Mouse (Mus musculus): Measurements from ENCODE around the gene Imp3. TPM values are rescaled to one million over a fixed set of nuclear protein-coding genes. Genes with fewer than 3 reads are reported as not detected.

Imp3 gene
- 89.4 and 95.0 TPM in 2 replicates for polyA plus RNA-seq (2015; fragmentation: Nextera tagmentation; extraction: Ambion mirVana)

GRCm38 (mm10) chr9:56937223-56938160, at the start of gene Imp3:
Gene Imp3 (plus strand): TSS chr9:56937475.
- Histone ChIP-seq H3K4me3 (replicated peaks) (peak within 1 kb of the TSS; percentile 86), H3K27ac (replicated peaks) (peak within 1 kb of the TSS; percentile 94), H3K9ac (peak within 1 kb of the TSS; percentile 79), H3K4me1 (peaks cover 9% of the 10 kb centered on the region), H3K36me3 (no peaks in the 10 kb centered on the region), H3K27me3 (no peaks in the 10 kb centered on the region), H3K9me3 (replicated peaks) (no peaks in the 10 kb centered on the region), H3K4me2 (replicated peaks) (peak within 1 kb of the TSS; percentile 75)
- peak; percentile 92 for ATAC-seq (ENCODE audit: insufficient number of reproducible peaks, low FRiP score, low TSS enrichment, low read depth)
- WGBS = under 1% methylated on average over 73 of the region's 73 CpGs

DNA sequence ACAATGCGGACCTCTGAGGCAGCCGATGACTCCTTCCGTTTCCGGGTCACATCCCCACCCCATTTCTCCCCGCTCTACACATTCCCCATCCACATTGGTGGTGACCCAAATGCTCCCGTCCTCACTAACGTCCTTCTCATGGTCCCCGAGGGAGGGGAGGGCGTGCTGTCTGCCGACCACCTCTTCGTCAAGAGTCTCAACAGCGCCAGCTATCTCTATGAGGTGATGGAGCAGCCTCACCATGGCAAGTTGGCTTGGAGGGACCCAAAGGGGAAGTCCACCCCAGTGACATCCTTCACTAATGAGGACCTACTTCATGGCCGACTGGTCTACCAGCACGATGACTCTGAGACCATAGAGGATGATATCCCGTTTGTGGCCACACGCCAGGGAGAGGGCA, 49.7 kb upstream of the Imp3 start:
- Histone ChIP-seq H3K27ac (replicated peaks) (no peak overlapping the region), H3K9ac (no peak overlapping the region), H3K4me1 (peaks cover 21% of the 10 kb centered on the region), H3K4me3 (replicated peaks) (no peak overlapping the region), H3K36me3 (peaks cover 43% of the 10 kb centered on the region), H3K9me3 (replicated peaks) (no peaks in the 10 kb centered on the region), H3K27me3 (no peaks in the 10 kb centered on the region), H3K4me2 (replicated peaks) (no peak overlapping the region)
- ATAC-seq (ENCODE audit: insufficient number of reproducible peaks, low FRiP score, low TSS enrichment, low read depth) = no peak
- WGBS = 91% methylated on average over 16 of the region's 16 CpGs

- ATAC-seq (ENCODE audit: insufficient number of reproducible peaks, low FRiP score, low TSS enrichment, low read depth) = peak; percentile 26; the same call in 1 of the 2 replicates
- WGBS = 13% methylated on average over 14 of the region's 14 CpGs
- no peak overlapping the region for H3K27ac ChIP-seq (replicated peaks)
- peak overlapping the region; percentile 21; the same call in 1 of the 2 replicates for H3K4me2 ChIP-seq (replicated peaks)
- no peak overlapping the region for H3K9ac ChIP-seq
- no peaks in the 10 kb centered on the region for H3K27me3 ChIP-seq
- peaks cover 57% of the 10 kb centered on the region for H3K36me3 ChIP-seq
- no peak overlapping the region for H3K4me3 ChIP-seq (replicated peaks)
- H3K9me3 ChIP-seq (replicated peaks) = no peaks in the 10 kb centered on the region
- peaks cover 19% of the 10 kb centered on the region for H3K4me1 ChIP-seq
Measured at GRCm38 (mm10) chr9:56889817-56890216, 47.5 kb upstream of the Imp3 start.

GRCm38 (mm10) chr9:56890522-56891250, 46.6 kb upstream of the Imp3 start:
- Histone ChIP-seq H3K9me3 (replicated peaks) (no peaks in the 10 kb centered on the region), H3K27me3 (no peaks in the 10 kb centered on the region), H3K9ac (no peak overlapping the region), H3K4me3 (replicated peaks) (no peak overlapping the region), H3K4me2 (replicated peaks) (no peak overlapping the region), H3K27ac (replicated peaks) (no peak overlapping the region), H3K4me1 (peaks cover 19% of the 10 kb centered on the region), H3K36me3 (peaks cover 54% of the 10 kb centered on the region)
- no peak for ATAC-seq (ENCODE audit: insufficient number of reproducible peaks, low FRiP score, low TSS enrichment, low read depth)
- 70% methylated on average over 11 of the region's 11 CpGs for WGBS

DNA sequence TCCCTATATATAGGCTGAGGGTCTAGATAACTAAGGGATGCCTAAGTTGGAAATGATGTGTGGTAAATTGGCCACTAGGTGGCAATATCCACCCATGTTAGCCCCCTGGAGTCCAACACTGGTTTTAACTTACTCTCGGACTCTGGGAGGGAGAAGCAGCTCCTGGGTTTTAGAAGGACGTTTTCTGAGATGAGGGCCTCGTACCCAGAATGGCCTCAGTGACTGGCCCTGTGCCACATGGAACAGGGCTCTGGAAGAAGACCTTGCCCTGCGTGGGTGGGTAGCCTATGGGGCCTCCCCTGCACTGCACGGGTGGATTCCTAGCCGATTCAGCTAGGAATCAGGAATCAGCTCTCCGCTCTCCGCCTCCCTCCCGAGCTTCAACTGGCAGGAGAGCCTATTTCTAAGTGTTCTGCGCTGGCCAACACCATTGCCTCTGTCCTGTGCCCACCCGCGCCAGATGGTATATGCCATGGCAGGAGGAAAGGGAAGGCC, 45.7 kb upstream of the Imp3 start:
- H3K9ac ChIP-seq = no peak overlapping the region
- H3K4me1 ChIP-seq = peaks cover 19% of the 10 kb centered on the region
- 0 out of 2 replicates have a peak overlapping the region, but pooled peaks have one; percentile 51 for H3K27ac ChIP-seq (replicated peaks)
- peak overlapping the region; percentile 42 for H3K4me2 ChIP-seq (replicated peaks)
- ATAC-seq (ENCODE audit: insufficient number of reproducible peaks, low FRiP score, low TSS enrichment, low read depth) = no peak; the same call in 1 of the 2 replicates
- no peaks in the 10 kb centered on the region for H3K9me3 ChIP-seq (replicated peaks)
- no peak overlapping the region for H3K4me3 ChIP-seq (replicated peaks)
- WGBS = 32% methylated on average over 12 of the region's 12 CpGs
- no peaks in the 10 kb centered on the region for H3K27me3 ChIP-seq
- H3K36me3 ChIP-seq = peaks cover 45% of the 10 kb centered on the region

DNA sequence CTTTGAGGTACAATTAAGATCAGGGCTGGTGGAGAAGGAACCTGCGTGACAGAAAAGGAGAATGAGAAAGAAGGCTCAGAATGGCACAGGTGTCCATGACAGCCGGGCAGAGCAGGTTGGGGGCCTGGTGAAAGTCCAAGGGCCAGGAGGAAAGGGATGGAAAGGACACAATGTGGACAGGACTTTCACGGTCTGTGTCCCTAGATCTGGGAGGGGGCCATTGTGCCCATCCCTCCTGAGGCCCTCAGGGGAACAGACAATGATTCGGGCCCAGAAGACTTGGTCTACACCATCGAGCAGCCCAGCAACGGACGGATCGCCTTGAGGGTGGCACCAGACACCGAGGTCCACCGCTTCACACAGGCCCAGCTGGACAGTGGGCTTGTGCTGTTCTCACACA, 45.2 kb upstream of the Imp3 start:
- Histone ChIP-seq H3K9me3 (replicated peaks) (no peaks in the 10 kb centered on the region), H3K4me3 (replicated peaks) (no peak overlapping the region), H3K4me2 (replicated peaks) (no peak overlapping the region), H3K36me3 (peaks cover 39% of the 10 kb centered on the region), H3K9ac (no peak overlapping the region), H3K4me1 (peaks cover 19% of the 10 kb centered on the region), H3K27me3 (no peaks in the 10 kb centered on the region), H3K27ac (replicated peaks) (0 out of 2 replicates have a peak overlapping the region, but pooled peaks have one; percentile 51)
- 81% methylated on average over 10 of the region's 10 CpGs for WGBS
- ATAC-seq (ENCODE audit: insufficient number of reproducible peaks, low FRiP score, low TSS enrichment, low read depth) = no peak

DNA sequence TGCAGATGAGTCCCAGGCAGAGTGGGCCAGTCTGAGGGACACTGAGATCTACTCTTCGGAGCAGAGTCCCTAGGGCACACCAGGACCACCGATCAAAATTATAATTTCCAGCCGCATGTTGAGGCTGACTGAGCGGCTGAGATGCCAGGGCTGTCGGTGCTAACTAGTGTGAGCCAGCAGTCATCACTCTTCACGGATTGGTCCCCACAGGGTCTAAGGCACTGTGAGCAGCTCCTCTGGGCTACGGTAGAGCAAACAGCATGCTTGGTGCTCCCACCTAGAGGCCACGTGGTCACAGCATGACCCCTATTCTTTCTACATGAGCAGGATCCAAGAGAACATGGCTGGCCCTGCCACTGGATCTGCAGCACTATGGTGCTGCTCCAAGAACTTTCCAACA, 44.0 kb upstream of the Imp3 start:
- no peak overlapping the region for H3K4me3 ChIP-seq (replicated peaks)
- WGBS = 67% methylated on average over 8 of the region's 8 CpGs
- H3K36me3 ChIP-seq = peaks cover 27% of the 10 kb centered on the region

DNA sequence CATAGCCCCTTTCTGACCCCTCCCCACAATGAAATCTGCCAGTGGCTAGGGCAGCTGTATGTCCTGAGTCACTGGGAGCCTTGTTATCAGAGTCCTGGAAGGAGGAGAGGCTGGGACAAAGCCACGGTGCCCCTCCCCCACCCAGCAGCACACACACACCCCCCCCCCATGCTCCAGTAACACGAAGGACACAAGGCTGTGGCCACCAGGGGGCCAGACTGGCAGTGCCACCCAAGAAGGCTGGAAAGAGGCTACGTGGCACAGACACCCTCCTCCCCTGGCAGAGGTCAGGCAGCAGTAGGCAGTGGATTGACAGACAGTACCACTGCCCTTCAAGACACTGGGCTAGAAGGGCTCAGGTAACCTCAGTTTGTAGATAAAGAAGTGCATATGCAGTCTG, 43.3 kb upstream of the Imp3 start:
- peaks cover 20% of the 10 kb centered on the region for H3K36me3 ChIP-seq
- 19% methylated on average over 3 of the region's 3 CpGs for WGBS
- H3K27ac ChIP-seq (replicated peaks) = no peak overlapping the region
- H3K9me3 ChIP-seq (replicated peaks) = no peaks in the 10 kb centered on the region
- H3K4me2 ChIP-seq (replicated peaks) = no peak overlapping the region
- H3K4me3 ChIP-seq (replicated peaks) = no peak overlapping the region
- ATAC-seq (ENCODE audit: insufficient number of reproducible peaks, low FRiP score, low TSS enrichment, low read depth) = no peak
- no peaks in the 10 kb centered on the region for H3K27me3 ChIP-seq
- H3K4me1 ChIP-seq = peaks cover 19% of the 10 kb centered on the region
- no peak overlapping the region for H3K9ac ChIP-seq

More for the DNA sequence above, 44.0 kb upstream of the Imp3 start:
- no peak for ATAC-seq (ENCODE audit: insufficient number of reproducible peaks, low FRiP score, low TSS enrichment, low read depth)
- Histone ChIP-seq H3K4me2 (replicated peaks) (no peak overlapping the region), H3K27me3 (no peaks in the 10 kb centered on the region), H3K9ac (no peak overlapping the region), H3K9me3 (replicated peaks) (no peaks in the 10 kb centered on the region), H3K4me1 (peaks cover 19% of the 10 kb centered on the region), H3K27ac (replicated peaks) (no peak overlapping the region)

DNA sequence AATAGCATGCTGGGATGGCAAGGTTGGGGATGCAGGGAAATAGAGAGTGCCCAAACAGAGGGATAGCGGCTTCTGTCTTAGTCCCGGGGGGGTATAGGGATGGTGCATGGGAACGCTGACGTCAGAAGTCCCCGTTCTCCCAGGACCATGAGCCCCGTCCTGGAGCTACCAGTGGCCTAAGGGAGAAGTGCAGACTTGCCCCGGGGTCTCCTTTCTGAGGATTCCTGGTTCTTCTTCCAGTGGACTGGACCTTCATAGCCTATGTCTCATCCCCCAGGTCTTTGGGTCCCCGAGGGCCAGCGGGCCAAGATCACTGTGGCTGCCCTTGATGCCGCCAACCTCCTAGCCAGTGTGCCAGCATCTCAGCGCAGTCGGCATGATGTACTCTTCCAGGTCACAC, 40.5 kb upstream of the Imp3 start:
- H3K4me3 ChIP-seq (replicated peaks) = no peak overlapping the region
- no peak for ATAC-seq (ENCODE audit: insufficient number of reproducible peaks, low FRiP score, low TSS enrichment, low read depth)
- peaks cover 33% of the 10 kb centered on the region for H3K4me1 ChIP-seq
- H3K36me3 ChIP-seq = peaks cover 19% of the 10 kb centered on the region
- H3K9me3 ChIP-seq (replicated peaks) = no peaks in the 10 kb centered on the region
- 89% methylated on average over 12 of the region's 12 CpGs for WGBS
- no peak overlapping the region for H3K9ac ChIP-seq
- H3K4me2 ChIP-seq (replicated peaks) = no peak overlapping the region
- no peak overlapping the region for H3K27ac ChIP-seq (replicated peaks)
- H3K27me3 ChIP-seq = no peaks in the 10 kb centered on the region

GRCm38 (mm10) chr9:56899409-56899808, 37.9 kb upstream of the Imp3 start:
- WGBS = 51% methylated on average over 11 of the region's 11 CpGs

GRCm38 (mm10) chr9:56900060-56900459, 37.2 kb upstream of the Imp3 start:
- Histone ChIP-seq H3K4me1 (peaks cover 23% of the 10 kb centered on the region), H3K4me3 (replicated peaks) (no peak overlapping the region), H3K9me3 (replicated peaks) (no peaks in the 10 kb centered on the region), H3K36me3 (no peaks in the 10 kb centered on the region; the same call in 1 of the 2 replicates), H3K27me3 (no peaks in the 10 kb centered on the region), H3K9ac (no peak overlapping the region), H3K27ac (replicated peaks) (peak overlapping the region; percentile 67; the same call in 1 of the 2 replicates), H3K4me2 (replicated peaks) (no peak overlapping the region)
- no peak for ATAC-seq (ENCODE audit: insufficient number of reproducible peaks, low FRiP score, low TSS enrichment, low read depth)

More at GRCm38 (mm10) chr9:56899409-56899808, 37.9 kb upstream of the Imp3 start:
- Histone ChIP-seq H3K27ac (replicated peaks) (no peak overlapping the region), H3K4me2 (replicated peaks) (no peak overlapping the region), H3K27me3 (no peaks in the 10 kb centered on the region), H3K4me3 (replicated peaks) (no peak overlapping the region), H3K4me1 (peaks cover 23% of the 10 kb centered on the region), H3K36me3 (peaks cover 6% of the 10 kb centered on the region), H3K9me3 (replicated peaks) (no peaks in the 10 kb centered on the region), H3K9ac (no peak overlapping the region)
- no peak for ATAC-seq (ENCODE audit: insufficient number of reproducible peaks, low FRiP score, low TSS enrichment, low read depth)

All from embryonic facial prominence, embryonic 15.5 days (tissue).